Mouse (Mus musculus) heart, adult 2 months (tissue): ENCODE results near the gene Sat2.

Source experiments
- EP300 ChIP-seq: fragments of 200-500 bp; IDR thresholded peaks from 2 replicates; pipeline ENCODE4 v1.6.1; 2011; ENCODE audit warnings: low read depth, low read length, control low read depth; ENCODE audit not compliant: insufficient read depth
- POLR2A ChIP-seq: fragments of 200-500 bp; IDR thresholded peaks from 2 replicates; pipeline ENCODE4 v1.6.1; 2011; ENCODE audit warnings: mild to moderate bottlenecking, low read depth, low read length, control low read depth; ENCODE audit not compliant: insufficient read depth

GRCm38 (mm10) chr11:69589207-69589834 is 32.5 kb upstream of the Sat2 start:
- TF ChIP-seq EP300 (no peak), POLR2A (no peak)
